Mouse (Mus musculus) heart, adult 9 months (tissue): ENCODE measurements around the gene Baiap2.
A peak's percentile ranks its signal among the peaks of the same experiment; 100 is the strongest.

ENCODE experiments used
- DNase-seq, 2 experiments: peaks; one replicate each; pipeline ENCODE4 v3.0.0; 2022; ENCODE audit warnings: low spot score in 2 of 2

Baiap2 gene

GRCm38 (mm10) chr11:119947426-119947825 is 4.9 kb downstream of the Baiap2 start:
- DNase-seq, result no peak

- no peak for DNase-seq
Measured at GRCm38 (mm10) chr11:119947897-119948296, 5.3 kb downstream of the Baiap2 start.

GRCm38 (mm10) chr11:119948305-119948704 is 5.7 kb downstream of the Baiap2 start:
- no peak for DNase-seq

- DNase-seq, result peak in 1 of 2 experiments; percentile 44
Measured at GRCm38 (mm10) chr11:119948803-119949202, 6.2 kb downstream of the Baiap2 start.

- no peak for DNase-seq
Measured at GRCm38 (mm10) chr11:119950535-119950934, 8.0 kb downstream of the Baiap2 start.

- DNase-seq, result no peak
Measured at GRCm38 (mm10) chr11:119951326-119951725, 8.8 kb downstream of the Baiap2 start.

- DNase-seq, result peak; percentile 78 to 81
Measured at GRCm38 (mm10) chr11:119952429-119953224, 10.1 kb downstream of the Baiap2 start.

GRCm38 (mm10) chr11:119954233-119954632 is 11.7 kb downstream of the Baiap2 start:
- no peak for DNase-seq

- no peak for DNase-seq
Measured at GRCm38 (mm10) chr11:119954749-119955337, 12.3 kb downstream of the Baiap2 start.

- peak; percentile 51 to 67 for DNase-seq
Measured at GRCm38 (mm10) chr11:119955432-119955831, 12.9 kb downstream of the Baiap2 start.

GRCm38 (mm10) chr11:119956590-119956989 is 14.0 kb downstream of the Baiap2 start:
- DNase-seq, result no peak

GRCm38 (mm10) chr11:119958856-119959255 is 16.3 kb downstream of the Baiap2 start:
- DNase-seq, result no peak

- no peak for DNase-seq
Measured at GRCm38 (mm10) chr11:119959714-119960113, 17.2 kb downstream of the Baiap2 start.

- DNase-seq, result no peak
Measured at GRCm38 (mm10) chr11:119960671-119961070, 18.1 kb downstream of the Baiap2 start.

- DNase-seq, result no peak
Measured at GRCm38 (mm10) chr11:119961511-119961910, 18.9 kb downstream of the Baiap2 start.

GRCm38 (mm10) chr11:119965053-119965452 is 22.5 kb downstream of the Baiap2 start:
- DNase-seq, result no peak

- no peak for DNase-seq
Measured at GRCm38 (mm10) chr11:119966294-119966693, 23.7 kb downstream of the Baiap2 start.

GRCm38 (mm10) chr11:119967401-119967800 is 24.8 kb downstream of the Baiap2 start:
- DNase-seq, result no peak

- no peak for DNase-seq
Measured at GRCm38 (mm10) chr11:119967892-119968291, 25.3 kb downstream of the Baiap2 start.

- no peak for DNase-seq
Measured at GRCm38 (mm10) chr11:119970021-119970851, 27.7 kb downstream of the Baiap2 start.

- no peak for DNase-seq
Measured at GRCm38 (mm10) chr11:119973789-119974188, 31.2 kb downstream of the Baiap2 start.

GRCm38 (mm10) chr11:119975739-119976501 is 33.4 kb downstream of the Baiap2 start:
- DNase-seq, result no peak
